Mouse (Mus musculus): ENCODE results near the gene Gypa. TPM values are rescaled to one million over a fixed set of nuclear protein-coding genes. Genes with fewer than 3 reads are reported as not detected.

The Gypa gene
- total and polyA plus RNA-seq, 3 experiments = 1.8 to 2.7 TPM; not detected in 1

- H3K9ac ChIP-seq (ENCODE audit: low read depth, low read length) = no peak overlapping the region
- no peaks in the 10 kb centered on the region for H3K27me3 ChIP-seq (ENCODE audit: control insufficient read depth, insufficient read depth, low read length)
- 84% methylated on average over 2 of the region's 2 CpGs for WGBS
- H3K4me3 ChIP-seq = no peak overlapping the region
- no peak overlapping the region for H3K27ac ChIP-seq
- H3K4me1 ChIP-seq (ENCODE audit: control insufficient read depth, insufficient read depth, low read length) = no peaks in the 10 kb centered on the region
- intact Hi-C loops (cut with DNase I) = no loop called here
- no peak for DNase-seq
- no peaks in the 10 kb centered on the region for H3K79me2 ChIP-seq (replicated peaks; ENCODE audit: control insufficient read depth, insufficient read depth, low read length)
- TF ChIP-seq CTCF (IDR thresholded peaks at IDR 0.05) (no peak), POLR2A (IDR thresholded peaks at IDR 0.05; ENCODE audit: insufficient read depth, low read depth, low read length) (no peak), EP300 (IDR thresholded peaks at IDR 0.05; ENCODE audit: insufficient read depth, low read depth, low read length) (no peak)
- H3K36me3 ChIP-seq (ENCODE audit: control insufficient read depth, insufficient read depth, low read length) = no peaks in the 10 kb centered on the region
Measured at GRCm38 (mm10) chr8:80554991-80555390, 61.4 kb downstream of the Gypa start.

Other genes starting within 250 kb of the Gypa start
- under 1 TPM in 1 of 2 experiments, not detected in 1; 0.07 TPM for gene Frem3, start 117.3 kb downstream of the Gypa start, total RNA-seq (2021)
- not detected in 2 replicates for gene Frem3, start 117.3 kb downstream of the Gypa start, polyA plus RNA-seq (2012; rRNA removed)
- gene Smarca5, start 245.7 kb downstream of the Gypa start, total RNA-seq (2021) = 10 to 100 TPM; 37.9 to 43.5 TPM
- gene Smarca5, start 245.7 kb downstream of the Gypa start, polyA plus RNA-seq (2012; rRNA removed) = 3.5 and 7.8 TPM in 2 replicates

Measured in heart, adult 2 months (tissue).